Mouse (Mus musculus) spleen, adult 2 months (tissue): ENCODE results near the gene Ifna4.
"Not testable (repeated sequence)": the region's sequence is repeated elsewhere in the genome, so short reads cannot be mapped to it uniquely, and the experiment has no call there.

Source experiments
- CTCF ChIP-seq: fragments of 200-500 bp; IDR thresholded peaks from 2 replicates; pipeline ENCODE4 v1.5.1; 2011; ENCODE audit warnings: mild to moderate bottlenecking, inconsistent platforms; ENCODE audit not compliant: insufficient read depth, insufficient read length, insufficient replicate concordance; ENCODE audit errors: extremely low read depth
- POLR2A ChIP-seq: fragments of 200-500 bp; IDR thresholded peaks from 2 replicates; pipeline ENCODE4 v1.6.1; 2011; ENCODE audit warnings: low read depth, low read length, inconsistent platforms

- TF ChIP-seq POLR2A, CTCF: not testable (repeated sequence)
Observed at GRCm38 (mm10) chr4:88827116-88827515, 14.5 kb upstream of the Ifna4 start, which contains the start of gene Ifna6.
